Mouse (Mus musculus) left cerebral cortex, adult 11 months (tissue): ENCODE results near the gene Wdr91.

Experiments
- DNase-seq: peaks from one replicate; pipeline ENCODE4 v3.0.0; 2022; ENCODE audit warnings: low spot score

Wdr91 gene

GRCm38 (mm10) chr6:34862381-34862780 lies 48.3 kb downstream of the Wdr91 start:
- no peak for DNase-seq

- DNase-seq, result no peak
Observed at GRCm38 (mm10) chr6:34861546-34862053, 49.1 kb downstream of the Wdr91 start.

- peak; percentile 18 for DNase-seq
Observed at GRCm38 (mm10) chr6:34832352-34832751, 78.3 kb downstream of the Wdr91 start.
